Mouse (Mus musculus): ENCODE results near the gene Lsamp.

Lsamp gene

DNA sequence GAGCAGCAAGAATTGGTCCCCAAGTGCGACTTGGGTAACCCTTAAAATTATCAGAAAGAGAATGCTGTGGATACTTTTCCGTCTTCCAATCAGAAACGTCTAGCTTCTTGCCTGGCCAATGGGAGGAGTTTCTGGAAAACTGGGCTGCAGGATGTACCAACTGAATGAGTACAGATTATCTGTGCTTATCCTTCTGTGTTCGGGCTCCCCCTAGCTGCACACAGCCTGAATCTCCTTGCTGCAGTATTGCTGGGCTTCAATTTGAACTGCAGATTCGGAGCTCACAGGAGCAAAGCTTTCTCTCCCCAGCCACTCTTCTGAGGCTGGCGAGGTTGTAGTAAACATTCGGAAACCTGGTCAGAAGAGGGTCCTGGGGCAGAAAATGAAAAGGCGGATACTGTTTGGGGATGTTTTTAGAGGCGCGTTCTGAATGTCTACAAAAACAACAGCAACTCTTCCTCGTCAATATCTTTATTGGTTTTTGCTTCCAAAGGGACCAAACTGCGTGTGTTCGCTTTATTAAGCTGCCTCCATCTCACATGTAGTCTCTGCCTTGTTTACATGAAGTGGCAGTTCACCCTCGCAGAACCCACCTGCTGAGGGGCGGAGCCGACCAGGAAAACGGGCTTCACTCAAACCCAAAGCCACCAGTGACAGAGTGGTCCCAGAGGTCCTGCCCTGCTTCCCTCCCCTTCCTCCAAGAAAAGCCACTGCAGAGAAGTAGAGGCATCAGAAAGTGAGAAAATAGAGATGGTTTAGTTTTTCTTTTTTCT is 984.1 kb downstream of the Lsamp start:
- peak; percentile 87 for DNase-seq

- DNase-seq: no peak
These were observed 987.2 kb downstream of the Lsamp start for GRCm38 (mm10) chr16:40971382-40971781.

GRCm38 (mm10) chr16:40974084-40974483 is 989.9 kb downstream of the Lsamp start:
- no peak for DNase-seq

GRCm38 (mm10) chr16:40983026-40983425 is 998.9 kb downstream of the Lsamp start:
- no peak for DNase-seq

- no peak for DNase-seq
These were observed 1023.4 kb downstream of the Lsamp start for GRCm38 (mm10) chr16:41007569-41007968.

- DNase-seq: no peak
These were observed 1050.6 kb downstream of the Lsamp start for GRCm38 (mm10) chr16:41034746-41035145.

- no peak for DNase-seq
These were observed 1057.5 kb downstream of the Lsamp start for GRCm38 (mm10) chr16:41041686-41042085.

DNA sequence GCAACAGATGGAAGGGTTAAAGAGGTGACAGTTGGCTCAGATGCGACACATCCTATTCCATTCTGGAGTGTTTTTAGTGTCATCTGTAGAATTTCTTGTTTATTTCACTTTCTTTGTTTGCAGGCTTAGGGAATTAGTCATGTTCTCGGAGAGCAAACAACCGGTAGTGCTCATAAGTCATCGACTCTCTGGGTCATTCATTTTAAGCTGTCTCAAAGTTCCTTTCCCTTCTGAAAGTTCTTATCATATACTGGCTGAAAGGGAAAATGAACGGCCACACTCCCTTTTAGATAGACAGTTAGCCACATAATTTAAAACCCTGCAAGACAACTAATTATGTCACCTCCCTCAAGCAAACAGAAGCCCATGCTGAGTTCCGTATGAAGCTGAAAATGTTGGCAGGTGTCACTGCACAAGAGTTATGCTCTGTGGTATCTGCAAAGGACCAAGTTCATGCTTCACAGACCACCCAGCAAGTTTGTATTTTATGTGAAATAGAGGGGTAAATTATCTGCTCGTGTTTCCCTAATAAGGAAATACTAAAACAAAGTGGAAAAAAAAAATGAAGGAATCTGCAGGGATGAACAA is 1079.2 kb downstream of the Lsamp start:
- DNase-seq: no peak

GRCm38 (mm10) chr16:41073470-41073869 is 1089.3 kb downstream of the Lsamp start:
- DNase-seq: no peak

- DNase-seq: no peak
These were observed 1104.5 kb downstream of the Lsamp start for GRCm38 (mm10) chr16:41088648-41089047.

DNA sequence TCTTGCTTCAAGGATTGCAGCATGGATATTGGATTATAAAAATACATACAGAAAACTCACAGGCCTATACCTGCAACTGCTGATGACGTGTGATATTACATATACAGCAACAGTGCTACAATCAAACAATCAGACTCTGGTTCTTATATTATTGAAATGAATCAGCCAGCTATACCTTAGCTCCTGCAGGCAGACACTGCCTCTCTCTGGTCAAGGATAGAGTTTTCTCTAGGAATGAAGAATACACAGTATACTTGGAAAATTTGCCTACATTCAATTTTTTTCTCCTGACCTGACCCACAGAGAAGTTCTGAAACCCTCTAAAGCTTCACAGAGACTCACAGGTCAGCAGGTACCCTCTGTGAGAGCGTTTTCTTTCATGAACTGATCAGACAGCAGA is 1105.9 kb downstream of the Lsamp start:
- no peak for DNase-seq

DNA sequence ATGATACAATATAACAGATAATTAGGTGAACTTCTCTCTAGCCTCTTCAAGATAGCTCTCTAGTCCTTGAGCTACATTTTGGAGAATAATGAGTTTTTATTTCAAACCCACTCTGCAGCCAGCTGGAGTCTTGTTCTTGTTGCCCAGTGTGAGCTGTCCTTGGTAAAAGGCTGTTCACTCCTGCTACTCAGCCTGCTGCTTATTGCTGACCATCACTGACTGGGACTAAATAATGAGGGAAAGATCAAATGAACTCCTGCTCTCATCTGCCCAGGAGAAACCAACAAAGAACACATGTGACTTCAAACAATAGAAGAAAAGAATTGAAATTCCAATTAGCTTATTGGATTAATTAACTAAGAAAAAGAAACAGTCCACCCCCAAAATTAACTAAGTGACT is 1107.1 kb downstream of the Lsamp start:
- DNase-seq: no peak

GRCm38 (mm10) chr16:41102805-41103204 is 1118.6 kb downstream of the Lsamp start:
- no peak for DNase-seq

DNA sequence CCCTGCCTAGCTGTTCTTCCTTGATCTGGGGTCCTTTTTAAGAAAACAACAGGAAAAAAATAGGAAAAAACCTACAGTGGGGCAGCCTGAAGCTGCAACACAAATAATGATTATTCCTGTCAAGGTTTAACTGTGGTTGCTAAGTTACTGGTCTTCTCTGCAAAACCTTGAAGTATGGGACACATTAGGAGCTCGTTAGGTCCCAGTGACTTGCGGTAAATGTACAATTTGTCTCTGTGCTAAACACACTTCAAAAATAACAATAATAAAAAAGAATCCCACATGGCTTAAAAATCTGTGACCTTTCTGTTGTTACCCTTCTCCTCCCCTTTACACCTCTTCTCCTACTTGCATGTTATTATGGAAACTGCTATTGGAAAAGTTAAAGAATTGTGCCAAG is 1140.2 kb downstream of the Lsamp start:
- DNase-seq: no peak

GRCm38 (mm10) chr16:41125051-41125450 is 1140.9 kb downstream of the Lsamp start:
- DNase-seq: no peak

DNA sequence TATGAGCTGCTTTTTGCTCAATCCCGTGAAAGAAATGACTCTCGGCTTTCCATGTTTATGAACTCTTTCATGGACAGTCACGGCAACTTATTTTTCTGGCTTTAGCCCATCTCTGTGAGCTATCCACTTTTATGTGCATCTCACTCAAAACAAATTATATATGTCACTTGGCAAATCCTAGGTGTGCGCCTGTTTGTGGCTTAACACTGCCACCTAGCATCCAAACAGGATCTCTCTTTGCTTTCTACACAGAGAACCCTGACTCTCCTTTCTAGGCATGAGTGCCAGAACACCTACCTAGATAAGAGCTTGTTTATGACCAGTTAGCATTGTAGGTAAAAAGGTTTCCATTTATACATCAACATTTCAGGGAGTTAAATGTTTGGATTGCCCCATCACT is 1146.9 kb downstream of the Lsamp start:
- DNase-seq: peak; percentile 15

DNA sequence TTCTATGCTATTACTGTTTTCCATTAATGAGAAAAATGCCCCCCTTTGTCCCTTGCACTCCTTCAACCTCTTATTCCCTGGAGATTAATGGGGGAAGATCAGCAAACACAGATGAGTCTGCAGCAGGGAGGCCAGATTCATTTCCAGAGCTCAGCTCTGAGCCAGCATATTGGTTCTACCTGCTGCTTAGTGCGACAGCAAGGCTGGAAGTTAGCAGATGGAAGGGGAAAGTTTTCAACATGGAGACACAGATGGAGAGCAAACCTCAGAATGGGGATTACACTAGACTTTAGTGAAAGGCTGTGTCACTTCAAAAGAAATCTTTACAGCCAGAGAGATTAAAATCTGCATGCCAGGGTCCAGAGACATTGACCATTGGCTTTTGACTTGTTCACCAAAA is 1188.7 kb downstream of the Lsamp start:
- no peak for DNase-seq

GRCm38 (mm10) chr16:41179557-41179956 is 1195.4 kb downstream of the Lsamp start:
- DNase-seq: no peak

DNA sequence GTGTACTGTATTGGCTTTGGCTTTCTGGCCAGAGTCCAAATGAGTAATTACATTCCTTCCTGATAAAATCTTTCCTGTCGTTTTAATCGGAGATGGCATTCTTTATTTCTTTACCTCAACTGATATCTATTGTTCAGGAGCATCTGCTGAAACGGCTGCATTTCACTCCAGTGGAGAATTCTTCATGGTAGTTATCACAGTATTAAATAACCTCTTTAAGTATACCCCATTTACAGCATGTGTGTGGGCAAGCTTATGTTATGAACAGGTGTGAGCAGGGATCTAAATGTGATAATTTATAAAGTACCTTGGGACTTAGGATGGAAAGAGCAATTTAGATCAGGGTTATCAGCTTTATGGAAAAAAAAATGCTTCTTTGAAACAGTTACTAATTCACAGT is 1196.7 kb downstream of the Lsamp start:
- no peak for DNase-seq

GRCm38 (mm10) chr16:41210055-41210454 is 1225.9 kb downstream of the Lsamp start:
- DNase-seq: no peak

DNA sequence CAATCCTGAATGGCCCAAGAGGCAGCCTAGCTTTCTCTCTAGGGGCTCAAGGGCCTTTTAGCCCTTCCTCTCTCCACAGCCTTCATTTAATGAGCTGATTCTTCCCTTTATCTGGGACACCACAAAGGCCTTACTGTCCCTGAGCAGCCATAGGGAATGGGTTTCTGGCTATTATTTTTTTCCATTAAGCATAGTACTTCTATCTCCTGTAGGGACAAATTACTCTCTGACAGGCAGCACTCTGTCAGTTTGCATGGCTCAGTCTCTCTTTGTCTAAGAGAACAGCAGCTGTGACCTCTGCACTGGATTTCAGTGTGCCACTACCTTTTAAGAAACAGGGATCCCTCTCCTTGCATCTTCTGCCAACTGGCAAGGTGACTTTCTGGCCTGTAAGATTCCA is 1251.7 kb downstream of the Lsamp start:
- no peak for DNase-seq

DNA sequence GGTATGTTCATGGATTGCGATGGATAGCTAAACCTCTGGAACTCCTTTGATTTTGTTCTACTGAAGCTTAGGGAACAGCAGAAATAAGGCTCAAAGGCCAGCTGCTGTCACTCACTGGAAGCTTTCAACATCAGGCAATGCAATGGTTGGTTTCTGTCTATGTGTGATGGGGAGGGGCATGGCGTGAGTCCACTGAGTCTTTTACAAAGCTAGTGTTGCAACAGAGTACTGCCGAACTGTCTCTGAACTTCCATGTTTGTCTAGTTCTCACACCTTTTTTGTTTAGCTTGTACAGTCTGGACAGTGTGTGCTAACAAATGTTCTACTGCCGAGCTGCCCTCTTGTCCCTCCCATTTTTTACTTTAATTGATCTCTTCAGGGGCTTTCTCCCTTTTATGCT is 1258.7 kb downstream of the Lsamp start:
- no peak for DNase-seq

DNA sequence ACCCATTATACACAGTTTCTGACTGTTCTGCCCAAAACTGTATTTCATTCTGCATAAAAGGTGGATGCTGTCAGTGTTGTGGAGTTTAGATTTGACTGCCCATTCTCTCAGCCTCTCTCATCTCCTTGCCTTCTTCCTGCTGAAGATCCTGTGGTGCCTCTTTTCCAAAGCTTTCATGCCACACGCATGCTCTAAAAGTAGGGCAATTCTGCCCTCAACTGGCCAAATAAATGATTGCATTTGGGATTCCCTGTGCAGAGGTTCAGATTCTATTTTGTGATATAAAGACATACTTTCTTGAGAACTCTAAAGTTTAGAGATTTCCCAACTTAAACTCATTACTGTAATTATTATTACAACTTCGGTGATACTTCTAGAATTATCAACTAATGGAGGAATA is 1260.5 kb downstream of the Lsamp start:
- DNase-seq: peak; percentile 66

DNA sequence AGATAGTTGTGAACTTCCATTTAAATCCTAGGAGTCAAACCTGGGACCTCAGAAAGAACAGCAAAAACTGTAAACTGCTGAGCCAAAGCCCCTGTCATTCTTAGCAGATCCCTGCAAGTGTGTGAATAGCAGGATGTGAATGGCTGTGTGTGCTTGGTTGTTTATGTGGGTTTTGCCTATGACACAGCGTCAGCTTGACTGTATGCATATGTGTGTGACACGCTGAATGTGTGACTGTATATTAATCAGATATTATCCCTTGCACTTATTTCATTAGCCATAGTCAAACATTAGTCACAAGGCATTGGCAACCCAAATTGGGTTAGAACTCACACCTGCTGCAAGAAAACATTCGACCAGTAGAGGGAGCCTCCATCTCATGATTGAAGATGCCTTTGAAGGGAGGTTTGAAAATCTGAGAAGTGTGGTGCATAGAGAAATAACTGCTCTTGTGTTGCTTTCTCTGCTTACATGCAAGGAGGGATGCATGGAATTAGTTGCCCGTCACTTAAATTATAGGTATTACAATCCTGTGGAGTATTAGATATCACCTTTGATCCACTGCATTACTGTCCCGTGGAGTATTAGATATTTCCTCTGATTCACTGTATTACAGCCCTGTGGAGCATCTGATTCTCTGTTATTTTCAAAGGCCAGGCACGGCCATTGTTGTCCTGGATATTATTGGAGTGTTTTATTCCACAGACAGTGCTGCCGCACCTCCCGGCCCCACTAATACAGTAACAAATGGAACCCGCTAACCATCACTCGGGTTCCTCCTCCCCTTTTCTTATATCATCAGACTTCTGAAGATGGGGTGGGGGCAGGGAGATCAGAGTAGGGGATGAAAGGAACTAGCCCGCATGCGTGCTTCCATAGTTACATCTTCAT is 1274.2 kb downstream of the Lsamp start:
- DNase-seq: peak; percentile 82

Measured in cerebellum, adult 9-10 months (tissue).